Mouse (Mus musculus) heart, postnatal 25 days (tissue): ENCODE results near the gene Apaf1. TPM values are rescaled to one million over a fixed set of nuclear protein-coding genes. Genes with fewer than 3 reads are reported as not detected.
A peak's percentile ranks its signal among the peaks of the same experiment; 100 is the strongest.

Experiments used
- DNase-seq: peaks from one replicate; pipeline ENCODE4 v3.0.0; 2022; ENCODE audit warnings: low spot score
- intact Hi-C: fragments of 180-260 bp; cut with DNase I; formaldehyde crosslinking; loops from one replicate; pipeline ENCODE4 v1.15.1; 2025
- total RNA-seq, 2 experiments: library from RNA; stranded (reverse); gene quantifications; 2 replicates each; pipeline ENCODE4 v1.2.3; 2021

The Apaf1 gene
- total RNA-seq, 2 experiments from 2014 or later, result 8.0 to 8.2 TPM

DNA sequence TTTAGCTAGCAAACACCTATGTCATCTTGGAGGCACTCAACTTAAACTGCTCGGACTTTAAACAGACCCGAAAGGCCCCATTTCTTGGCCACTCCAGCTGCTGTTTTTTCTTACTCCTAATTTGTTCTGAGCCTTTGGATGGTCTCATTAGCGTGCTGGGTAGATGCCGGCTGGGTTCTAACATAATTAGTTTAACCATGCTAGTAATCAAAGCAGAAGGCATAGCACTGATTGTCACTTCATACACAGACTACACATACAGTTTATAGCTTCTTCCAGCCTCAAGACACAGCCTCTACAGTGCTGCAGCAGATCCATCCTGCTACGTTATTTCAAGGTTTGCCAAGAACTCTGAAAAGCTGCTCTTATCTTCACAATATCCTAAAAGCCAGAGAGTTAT lies 88.7 kb downstream of the Apaf1 start:
- intact Hi-C loops, result no loop called here
- DNase-seq, result no peak

DNA sequence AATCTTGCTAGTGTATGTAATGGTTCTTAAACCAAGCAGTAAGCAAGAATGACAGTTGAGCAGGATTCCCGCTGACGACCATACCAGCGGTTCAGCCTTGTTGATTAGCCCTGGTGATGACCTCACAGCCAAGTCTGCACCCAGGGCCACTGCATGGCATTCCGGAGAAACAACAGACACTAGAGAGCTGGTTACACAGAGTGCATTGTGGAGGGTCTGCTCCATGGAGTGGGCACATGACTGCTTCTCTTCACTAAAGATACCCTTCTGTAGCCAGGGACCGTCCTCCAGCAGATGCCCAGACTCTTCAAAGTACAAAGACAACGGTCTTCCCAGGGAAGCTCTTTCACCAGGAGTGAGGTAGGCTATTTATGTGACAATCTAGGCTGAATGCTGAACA lies 90.3 kb downstream of the Apaf1 start:
- intact Hi-C loops, result no loop called here

GRCm38 (mm10) chr10:90990340-90990739 lies 92.2 kb downstream of the Apaf1 start:
- intact Hi-C loops, result no loop called here
- DNase-seq, result no peak

More for the DNA sequence above, 90.3 kb downstream of the Apaf1 start:
- no peak for DNase-seq

- intact Hi-C loops, result no loop called here
- no peak for DNase-seq
Observed at GRCm38 (mm10) chr10:90983046-90983445, 99.5 kb downstream of the Apaf1 start.

DNA sequence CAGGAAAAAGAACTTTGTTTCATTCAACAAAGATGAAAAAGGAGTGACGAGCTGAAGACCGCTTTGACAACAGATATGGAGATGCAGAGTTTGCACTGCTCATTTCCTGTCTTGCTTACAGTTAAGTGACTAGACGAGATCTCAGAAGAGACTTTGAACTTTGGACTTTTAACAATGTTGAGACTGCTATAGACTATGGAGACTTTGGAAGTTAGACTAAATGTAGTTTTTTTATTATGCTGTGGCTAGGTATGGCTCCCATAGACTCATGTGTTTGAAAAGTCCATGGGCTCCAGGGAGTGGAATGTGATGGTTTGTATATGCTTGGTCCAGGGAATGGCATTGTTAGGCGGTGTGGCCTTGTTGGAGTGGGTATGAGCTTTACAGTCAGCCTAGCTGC lies 100.8 kb downstream of the Apaf1 start:
- no peak for DNase-seq
- intact Hi-C loops, result no loop called here

DNA sequence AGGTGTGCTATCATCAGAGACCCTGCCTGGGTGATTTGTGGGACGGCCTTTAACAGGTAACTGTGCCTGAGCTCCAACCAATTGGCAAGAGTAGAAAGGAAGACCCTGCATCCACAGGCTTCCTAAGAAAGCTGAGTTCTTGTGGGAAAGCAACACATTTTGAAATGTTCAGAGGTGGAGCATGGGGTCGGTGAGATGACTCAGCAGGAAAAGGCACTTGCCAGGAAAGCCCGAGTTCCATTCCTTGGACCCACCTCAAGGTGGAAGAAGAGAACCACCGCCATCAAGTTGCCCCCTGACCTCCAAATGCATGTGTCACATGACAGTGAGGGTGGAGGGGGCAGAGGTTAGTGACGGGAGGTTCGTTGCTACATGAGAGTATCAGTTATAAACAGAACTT lies 108.1 kb downstream of the Apaf1 start:
- intact Hi-C loops, result no loop called here
- no peak for DNase-seq

DNA sequence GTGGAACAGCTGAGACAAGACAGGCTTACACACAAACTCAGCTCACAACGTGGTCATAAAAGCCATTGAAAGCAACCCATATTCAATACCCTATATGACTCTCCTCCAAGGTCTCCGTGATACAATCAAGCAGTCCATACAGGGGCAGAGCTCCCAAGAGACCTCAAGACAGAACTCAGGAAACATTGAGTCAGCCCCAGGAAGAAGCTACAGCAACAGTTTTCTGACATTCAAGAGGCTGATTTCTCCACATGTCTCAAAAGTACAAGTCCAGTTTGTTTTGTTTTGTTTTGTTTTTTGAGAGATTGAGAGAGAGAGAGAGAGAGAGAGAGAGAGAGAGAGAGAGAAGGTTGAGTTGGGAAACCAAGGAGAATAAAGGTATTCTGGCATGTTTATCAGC lies 108.5 kb downstream of the Apaf1 start:
- no peak for DNase-seq
- intact Hi-C loops, result no loop called here

DNA sequence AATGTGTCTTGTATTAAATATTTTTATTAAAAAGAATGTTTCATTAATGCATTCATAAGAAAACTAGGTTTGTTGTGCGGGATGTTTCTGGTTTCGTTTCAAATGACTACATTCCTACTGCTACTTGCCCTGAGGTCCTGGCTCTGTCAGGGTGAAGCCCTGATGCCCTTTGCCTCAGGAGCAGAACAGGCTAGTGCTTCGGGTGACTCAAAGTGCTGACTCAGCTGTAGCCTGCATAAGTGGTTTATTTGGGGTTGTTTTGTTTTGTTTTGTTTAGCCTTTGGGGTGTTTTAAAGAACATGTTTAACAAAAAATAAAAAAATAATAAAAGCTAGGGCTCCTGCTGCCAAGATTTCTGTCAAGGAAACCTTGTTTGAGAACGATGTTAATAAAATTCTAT lies 112.0 kb downstream of the Apaf1 start:
- intact Hi-C loops, result no loop called here
- DNase-seq, result no peak

GRCm38 (mm10) chr10:90969355-90970174 lies 113.0 kb downstream of the Apaf1 start:
- intact Hi-C loops, result no loop called here
- DNase-seq, result peak; percentile 45

- intact Hi-C loops, result no loop called here
- no peak for DNase-seq
Observed at GRCm38 (mm10) chr10:90968247-90968646, 114.3 kb downstream of the Apaf1 start.

GRCm38 (mm10) chr10:90966821-90967220 lies 115.7 kb downstream of the Apaf1 start:
- no peak for DNase-seq
- intact Hi-C loops, result no loop called here

- DNase-seq, result no peak
- intact Hi-C loops, result no loop called here
Observed at GRCm38 (mm10) chr10:90965671-90966315, 116.8 kb downstream of the Apaf1 start.

DNA sequence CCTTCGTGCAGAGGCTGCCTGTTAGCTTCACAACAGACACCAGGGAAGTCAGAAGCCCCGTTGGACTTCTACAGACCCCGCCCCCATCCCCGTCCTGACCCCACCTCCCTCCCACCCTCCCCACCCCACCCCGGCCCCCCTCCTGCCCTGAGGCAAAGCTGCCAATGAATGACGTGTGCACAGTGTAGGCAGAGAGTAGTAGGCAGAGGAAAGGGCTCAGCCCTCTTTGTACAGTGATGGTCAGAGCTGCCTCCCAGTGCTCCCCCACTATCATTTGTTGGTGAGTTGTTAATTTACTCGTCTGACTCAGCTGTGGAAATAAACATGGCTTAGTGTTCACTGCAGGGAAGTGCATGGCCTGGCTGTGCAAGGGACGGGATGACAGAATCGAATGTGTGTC lies 118.1 kb downstream of the Apaf1 start:
- intact Hi-C loops, result no loop called here
- DNase-seq, result no peak

GRCm38 (mm10) chr10:90960374-90960773 lies 122.2 kb downstream of the Apaf1 start:
- intact Hi-C loops, result no loop called here
- no peak for DNase-seq

- peak; percentile 19 for DNase-seq
- intact Hi-C loops, result no loop called here
Observed at GRCm38 (mm10) chr10:90953821-90954220, 128.7 kb downstream of the Apaf1 start.

- intact Hi-C loops, result no loop called here
- peak; percentile 12 for DNase-seq
Observed at GRCm38 (mm10) chr10:90953103-90953709, 129.4 kb downstream of the Apaf1 start.

- intact Hi-C loops, result no loop called here
Observed at GRCm38 (mm10) chr10:90947608-90948373, 134.8 kb downstream of the Apaf1 start.

GRCm38 (mm10) chr10:90947043-90947442 lies 135.5 kb downstream of the Apaf1 start:
- intact Hi-C loops, result no loop called here
- no peak for DNase-seq

More at GRCm38 (mm10) chr10:90947608-90948373, 134.8 kb downstream of the Apaf1 start:
- DNase-seq, result no peak

DNA sequence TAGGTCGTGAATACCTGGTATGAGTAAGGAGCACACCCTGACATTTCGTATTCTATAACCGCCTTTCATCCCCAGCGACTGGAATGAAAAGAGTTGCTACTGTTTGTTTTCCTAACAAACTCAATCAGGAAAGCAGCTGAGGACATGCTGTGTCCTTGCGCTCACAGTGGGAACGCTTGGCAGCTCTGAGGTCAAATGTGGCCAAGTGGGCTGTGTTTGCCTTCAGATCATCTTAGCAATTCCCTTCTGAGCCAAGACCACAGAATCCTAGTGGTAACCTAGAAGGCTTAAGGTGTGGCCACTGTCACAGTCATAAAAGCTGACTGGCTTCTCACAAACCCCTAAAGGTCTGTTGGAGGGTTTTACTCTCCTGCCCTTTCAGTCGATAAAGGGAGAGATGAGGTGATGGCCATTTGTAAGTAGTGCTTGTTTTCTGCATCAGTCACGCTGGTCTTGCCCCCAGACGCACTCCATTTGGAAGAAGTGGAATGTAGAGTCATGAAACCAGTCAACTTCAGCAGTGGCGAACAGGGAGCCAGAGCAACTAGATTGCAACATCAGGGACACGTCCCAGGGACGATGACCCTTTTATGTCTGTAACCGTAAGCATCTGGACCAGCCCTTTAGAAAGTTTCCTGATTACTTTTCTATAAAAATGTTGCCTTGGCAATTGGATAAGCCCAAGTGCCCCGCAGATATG lies 140.4 kb downstream of the Apaf1 start:
- DNase-seq, result peak; percentile 42
- intact Hi-C loops, result no loop called here
